Mouse (Mus musculus) liver, embryonic 11.5 days (tissue): ENCODE measurements around the gene Dapk1. TPM values are rescaled to one million over a fixed set of nuclear protein-coding genes. Genes with fewer than 3 reads are reported as not detected.

ENCODE experiments used
- ATAC-seq: fragments of 200-750 bp; cut with Nextera tagmentation; replicated peaks from 2 replicates; pipeline ENCODE4 v1.8.0; 2017; ENCODE audit warnings: moderate number of reproducible peaks, mild to moderate bottlenecking, moderate TSS enrichment, moderate library complexity; ENCODE audit not compliant: low FRiP score
- DNase-seq: peaks from one replicate; pipeline ENCODE4 v3.0.0-alpha.2; 2017; ENCODE audit warnings: low spot score
- H3K27ac ChIP-seq: fragments of 300-500 bp; sonication (generic); 2 replicates; pipeline ENCODE4 v1.5.1; 2014; ENCODE audit warnings: mild to moderate bottlenecking, low read depth, low read length, control low read depth
- H3K27me3 ChIP-seq: fragments of 300-500 bp; sonication (generic); replicated peaks from 2 replicates; pipeline ENCODE4 v1.6.1; 2014; ENCODE audit warnings: low read length, mixed read lengths; ENCODE audit not compliant: control insufficient read depth, insufficient read depth
- H3K36me3 ChIP-seq: fragments of 300-500 bp; sonication (generic); 2 replicates; pipeline ENCODE4 v1.6.1; 2014; ENCODE audit warnings: mild to moderate bottlenecking, low read length, moderate library complexity, mixed read lengths; ENCODE audit not compliant: control insufficient read depth, insufficient read depth
- H3K4me1 ChIP-seq: fragments of 300-500 bp; sonication (generic); replicated peaks from 2 replicates; pipeline ENCODE4 v1.6.1; 2014; ENCODE audit warnings: low read length, mixed read lengths; ENCODE audit not compliant: control insufficient read depth, insufficient read depth
- H3K4me2 ChIP-seq: fragments of 300-500 bp; sonication (generic); 2 replicates; pipeline ENCODE4 v1.6.1; 2014; ENCODE audit warnings: mild to moderate bottlenecking, control low read depth, moderate library complexity
- H3K4me3 ChIP-seq: fragments of 300-500 bp; sonication (generic); 2 replicates; pipeline ENCODE4 v1.5.1; 2014; ENCODE audit warnings: low read depth, low read length, control low read depth
- H3K9ac ChIP-seq: fragments of 300-500 bp; sonication (generic); 2 replicates; pipeline ENCODE4 v1.6.1; 2014; ENCODE audit warnings: low read depth, low read length, control low read depth
- H3K9me3 ChIP-seq: fragments of 300-500 bp; sonication (generic); 2 replicates; pipeline ENCODE4 v1.6.1; 2016; ENCODE audit warnings: low read length, inconsistent platforms, mixed read lengths; ENCODE audit not compliant: control insufficient read depth
- WGBS: fragments of 180-500 bp; shearing (Covaris S2); extraction: QIAGEN DNeasy Blood & Tissue Kit; methylation state at CpG from one replicate; pipeline ENCODE4 v1.1.7; 2014; 5-methylcytosine and 5-hydroxymethylcytosine counted together
- polyA plus RNA-seq: library from polyadenylated mRNA; unstranded; fragments of >200 nt; fragmentation: Nextera tagmentation; extraction: Ambion mirVana; gene quantifications from 2 replicates; pipeline ENCODE4 v1.2.1, GENCODE M21; 2014

Dapk1 gene
- polyA plus RNA-seq, 1 experiment from 2014 or later, result 16.4 TPM

DNA sequence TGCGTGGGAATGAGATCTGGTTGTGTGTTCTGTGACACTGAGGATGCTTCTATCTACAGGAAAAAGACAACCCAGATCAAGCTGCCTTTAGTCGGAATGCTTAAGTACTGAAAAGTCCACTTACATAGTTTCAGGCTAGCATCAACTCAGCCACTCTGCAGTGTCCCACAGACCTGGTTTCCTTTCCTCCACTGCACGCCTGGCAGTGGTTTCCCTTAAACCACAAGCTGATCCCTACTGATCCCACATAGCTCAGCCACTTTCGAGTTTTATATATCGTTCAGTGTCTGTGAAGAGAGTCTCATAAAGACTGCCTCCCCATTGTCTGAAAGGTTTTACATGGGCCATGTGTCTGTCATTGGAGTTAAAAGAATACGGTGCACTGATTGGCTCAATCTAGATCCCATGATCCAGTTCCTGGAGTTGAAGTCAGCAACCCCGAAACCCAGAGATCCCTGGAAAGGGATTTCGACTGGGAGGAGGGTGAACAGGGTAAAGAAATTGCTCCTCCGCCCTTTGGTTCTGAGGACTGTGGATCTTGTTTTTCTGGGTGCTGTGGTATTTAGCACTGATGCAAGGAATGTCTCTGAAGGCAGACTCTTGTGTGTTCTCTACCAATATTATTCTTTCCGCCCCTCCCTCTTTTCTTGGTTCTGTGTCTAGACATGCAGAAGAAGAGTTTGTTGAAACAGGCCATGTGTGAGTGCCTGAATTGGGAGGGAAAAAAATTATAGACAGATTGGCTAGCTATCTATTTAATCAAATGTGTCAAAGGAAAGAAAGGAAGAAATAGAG is 93.6 kb downstream of the Dapk1 start:
- no peak overlapping the region for H3K27ac ChIP-seq
- H3K36me3 ChIP-seq, result no peaks in the 10 kb centered on the region
- H3K4me3 ChIP-seq, result no peak overlapping the region
- no peaks in the 10 kb centered on the region for H3K9me3 ChIP-seq
- no peak overlapping the region for H3K4me2 ChIP-seq
- WGBS, result 60% methylated on average over 10 of the region's 10 CpGs
- no peak for ATAC-seq
- no peaks in the 10 kb centered on the region; the same call in none of the 2 replicates for H3K4me1 ChIP-seq
- no peak for DNase-seq
- H3K27me3 ChIP-seq, result no peaks in the 10 kb centered on the region
- no peak overlapping the region for H3K9ac ChIP-seq

DNA sequence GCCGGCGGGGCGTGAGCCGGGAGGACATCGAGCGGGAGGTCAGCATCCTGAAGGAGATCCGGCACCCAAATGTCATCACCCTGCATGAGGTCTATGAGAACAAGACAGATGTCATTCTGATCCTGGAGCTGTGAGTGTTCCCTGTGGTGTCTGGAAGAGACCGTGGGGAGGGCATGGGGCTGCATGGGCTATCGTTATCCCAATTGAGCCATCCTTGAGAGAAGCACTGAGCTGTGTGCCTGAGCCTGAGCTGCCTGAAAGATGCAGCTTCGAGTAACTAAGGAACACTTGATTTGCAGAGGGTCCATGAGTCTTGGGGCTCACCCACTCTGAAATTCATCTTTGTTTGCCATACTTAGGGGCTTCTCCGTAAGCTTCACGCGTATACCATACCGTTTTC is 94.6 kb downstream of the Dapk1 start:
- 85% methylated on average over 14 of the region's 14 CpGs for WGBS
- ATAC-seq (no peak), DNase-seq (no peak)
- Histone ChIP-seq H3K4me2 (no peak overlapping the region), H3K9ac (no peak overlapping the region), H3K27me3 (no peaks in the 10 kb centered on the region), H3K4me3 (no peak overlapping the region), H3K27ac (no peak overlapping the region), H3K36me3 (no peaks in the 10 kb centered on the region), H3K4me1 (no peaks in the 10 kb centered on the region; the same call in none of the 2 replicates), H3K9me3 (no peaks in the 10 kb centered on the region)

DNA sequence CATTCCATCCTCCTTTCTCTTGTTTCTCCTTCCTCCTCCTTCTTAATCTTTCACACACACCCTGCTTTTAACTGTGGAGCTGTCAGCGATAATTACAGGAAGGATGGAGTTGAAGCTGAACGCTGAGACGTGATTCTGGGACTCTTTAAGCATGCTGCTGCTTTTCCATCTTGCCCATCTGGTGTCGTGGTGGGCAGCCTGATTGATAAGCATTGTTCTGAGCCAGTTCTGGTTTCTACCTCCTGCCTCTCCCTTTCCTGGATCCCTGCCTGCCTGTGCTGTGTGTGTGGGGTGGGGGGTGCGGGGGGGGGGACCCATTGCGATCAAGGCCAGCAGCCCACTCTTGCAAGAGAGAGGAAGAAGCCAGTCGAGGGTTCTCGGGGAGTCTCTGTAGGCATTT is 95.0 kb downstream of the Dapk1 start:
- Histone ChIP-seq H3K9me3 (no peaks in the 10 kb centered on the region), H3K4me2 (no peak overlapping the region), H3K4me1 (no peaks in the 10 kb centered on the region; the same call in none of the 2 replicates), H3K9ac (no peak overlapping the region), H3K27me3 (no peaks in the 10 kb centered on the region), H3K36me3 (no peaks in the 10 kb centered on the region), H3K4me3 (no peak overlapping the region), H3K27ac (no peak overlapping the region)
- DNase-seq (no peak), ATAC-seq (no peak)
- 52% methylated on average over 8 of the region's 8 CpGs for whole genome bisulfite sequencing

DNA sequence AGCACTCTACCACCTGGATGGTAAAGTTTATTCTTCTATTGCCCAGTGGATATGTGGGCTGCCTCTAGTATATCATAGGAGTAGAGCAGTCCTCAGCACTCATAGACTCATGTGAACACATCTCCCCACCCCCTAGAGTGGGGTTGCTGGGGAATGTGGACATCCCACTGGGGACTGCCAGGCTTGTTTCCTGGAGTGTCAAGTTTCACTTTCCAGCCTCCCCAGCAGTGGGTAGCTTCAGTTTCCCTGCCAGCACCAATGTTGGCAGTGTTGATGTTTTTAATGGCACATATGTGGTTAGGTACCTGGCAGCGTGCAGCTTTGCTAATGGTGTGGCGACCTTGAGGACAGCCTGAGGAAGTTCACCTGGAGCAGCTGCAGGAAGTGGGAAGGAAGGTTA is 96.3 kb downstream of the Dapk1 start:
- H3K27ac ChIP-seq, result no peak overlapping the region
- no peaks in the 10 kb centered on the region; the same call in 1 of the 2 replicates for H3K4me1 ChIP-seq
- 90% methylated on average over 2 of the region's 2 CpGs for WGBS
- H3K36me3 ChIP-seq, result no peaks in the 10 kb centered on the region
- DNase-seq (no peak), ATAC-seq (no peak)
- no peak overlapping the region for H3K4me3 ChIP-seq
- no peak overlapping the region for H3K9ac ChIP-seq
- H3K27me3 ChIP-seq, result no peaks in the 10 kb centered on the region
- no peak overlapping the region for H3K4me2 ChIP-seq
- H3K9me3 ChIP-seq, result no peaks in the 10 kb centered on the region

DNA sequence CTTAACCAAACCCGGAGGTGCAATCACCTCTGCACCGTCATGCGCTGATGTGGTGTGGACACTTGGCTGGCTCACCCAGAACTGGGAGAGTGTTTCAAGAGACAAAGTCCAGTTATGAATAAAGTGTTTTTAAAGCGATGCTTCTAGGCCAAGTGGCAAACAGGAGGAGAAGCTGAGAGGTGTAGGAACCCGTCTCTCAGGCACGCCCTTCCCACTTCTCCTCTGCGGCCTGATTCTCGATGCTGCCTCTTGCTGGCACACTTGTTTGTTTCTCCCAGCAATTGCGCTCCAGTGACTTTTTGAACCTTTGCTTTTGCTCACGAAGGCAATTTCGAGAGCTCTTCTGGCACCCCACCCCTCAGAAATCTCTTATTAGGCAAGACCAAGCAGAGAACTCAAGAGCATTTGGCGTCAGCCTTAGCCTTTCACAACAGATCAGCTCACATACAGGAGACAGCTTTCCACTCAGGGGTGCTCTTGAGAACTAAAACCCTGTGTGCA is 100.0 kb downstream of the Dapk1 start:
- Histone ChIP-seq H3K36me3 (no peaks in the 10 kb centered on the region), H3K4me1 (no peaks in the 10 kb centered on the region), H3K4me3 (no peak overlapping the region), H3K27me3 (no peaks in the 10 kb centered on the region), H3K4me2 (no peak overlapping the region), H3K9ac (no peak overlapping the region), H3K27ac (no peak overlapping the region), H3K9me3 (no peaks in the 10 kb centered on the region)
- DNase-seq, result no peak
- ATAC-seq, result no peak
- 86% methylated on average over 12 of the region's 12 CpGs for WGBS

DNA sequence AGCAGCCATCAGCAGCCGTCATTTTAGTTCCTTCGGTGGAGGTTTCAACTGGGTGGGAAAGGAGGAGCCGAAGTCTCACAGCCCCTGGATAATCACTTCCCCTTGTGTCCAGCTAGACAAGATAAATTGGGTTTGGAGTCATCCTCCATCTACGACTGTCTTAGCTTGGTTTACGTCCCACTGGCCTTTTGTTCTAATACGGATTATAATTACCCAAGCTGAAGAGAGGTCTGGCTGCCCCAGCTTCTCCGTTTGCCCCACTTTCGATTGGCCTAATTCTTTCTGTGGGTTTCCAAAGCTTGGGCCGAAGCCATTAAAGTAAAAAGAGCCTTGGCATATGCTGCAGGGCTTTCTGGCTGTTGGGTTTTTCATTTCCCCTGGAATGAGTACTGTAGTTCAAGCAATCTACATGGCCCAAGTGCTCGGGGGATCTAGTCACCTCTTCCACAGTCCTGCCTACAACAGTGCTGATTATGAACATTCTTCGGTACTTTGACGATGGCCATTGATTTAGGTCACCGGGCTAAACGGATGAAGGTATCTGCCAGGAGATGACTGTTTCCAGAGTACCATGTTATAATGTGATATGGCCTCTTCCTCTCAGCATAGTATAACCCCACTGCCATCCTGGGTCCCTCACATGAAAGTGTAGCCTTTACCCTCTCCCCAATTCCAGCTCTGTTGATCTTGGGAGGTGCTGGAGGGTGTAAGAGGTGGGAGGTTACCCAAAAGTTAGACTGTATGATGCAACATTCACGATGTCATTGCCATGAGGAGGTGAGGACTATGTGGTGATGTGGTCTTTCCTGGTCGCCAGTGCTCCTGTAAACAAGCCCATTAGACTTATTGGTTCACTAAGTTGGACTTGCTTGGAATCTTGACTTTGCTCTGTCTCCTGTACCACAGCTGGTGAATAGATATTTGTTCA is 106.1 kb downstream of the Dapk1 start:
- 81% methylated on average over 16 of the region's 16 CpGs for WGBS
- H3K4me3 ChIP-seq, result no peak overlapping the region
- DNase-seq, result no peak
- peaks cover 5% of the 10 kb centered on the region; the same call in 1 of the 2 replicates for H3K4me1 ChIP-seq
- no peaks in the 10 kb centered on the region; the same call in 1 of the 2 replicates for H3K36me3 ChIP-seq
- H3K27ac ChIP-seq, result no peak overlapping the region
- H3K9me3 ChIP-seq, result no peaks in the 10 kb centered on the region
- ATAC-seq, result no peak
- no peak overlapping the region for H3K4me2 ChIP-seq
- H3K27me3 ChIP-seq, result no peaks in the 10 kb centered on the region
- no peak overlapping the region for H3K9ac ChIP-seq

DNA sequence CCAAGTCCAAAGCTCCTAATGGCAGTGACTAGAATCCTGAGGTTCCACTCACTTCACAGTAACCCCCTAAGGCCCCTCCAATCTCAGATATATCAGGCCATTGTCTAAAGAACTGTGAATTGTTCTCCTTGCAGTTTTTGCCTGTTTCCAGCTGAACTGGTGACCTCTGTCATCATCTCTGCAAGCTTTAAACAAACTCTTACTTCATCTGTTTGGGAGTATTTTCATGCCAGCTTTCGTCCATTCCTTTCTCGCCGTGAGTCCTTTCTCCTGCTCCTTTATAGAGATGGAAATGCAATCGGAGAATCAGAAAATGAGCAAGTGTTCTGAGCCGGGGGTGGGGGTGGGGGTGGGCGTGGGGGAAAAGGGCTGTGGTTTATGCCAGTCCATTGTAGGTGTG is 107.4 kb downstream of the Dapk1 start:
- no peaks in the 10 kb centered on the region; the same call in 1 of the 2 replicates for H3K36me3 ChIP-seq
- no peaks in the 10 kb centered on the region for H3K27me3 ChIP-seq
- WGBS, result 85% methylated on average over 6 of the region's 6 CpGs
- DNase-seq (no peak), ATAC-seq (no peak)
- no peak overlapping the region for H3K4me3 ChIP-seq
- H3K4me2 ChIP-seq, result no peak overlapping the region
- peaks cover 5% of the 10 kb centered on the region; the same call in 1 of the 2 replicates for H3K4me1 ChIP-seq
- no peak overlapping the region for H3K27ac ChIP-seq
- no peaks in the 10 kb centered on the region for H3K9me3 ChIP-seq
- H3K9ac ChIP-seq, result no peak overlapping the region

DNA sequence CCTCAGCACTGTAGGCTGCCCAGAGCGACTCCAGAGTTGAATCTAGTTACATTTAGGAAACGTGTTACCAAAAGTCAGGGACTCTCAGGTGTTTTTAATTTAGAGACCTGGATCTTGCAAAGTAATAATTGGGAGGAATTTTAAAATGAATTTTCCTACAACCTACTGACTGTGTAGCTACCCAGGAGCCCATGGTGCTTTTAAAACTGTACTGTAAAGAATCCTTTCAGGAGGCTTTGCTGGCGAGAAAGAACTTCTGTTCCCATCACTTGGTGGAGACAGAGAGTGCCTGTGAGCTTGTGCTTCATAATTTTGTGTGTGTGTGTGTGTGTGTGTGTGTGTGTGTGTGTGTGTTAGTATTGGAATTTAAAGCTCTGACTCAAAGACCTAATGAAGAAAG is 109.2 kb downstream of the Dapk1 start:
- H3K4me3 ChIP-seq, result no peak overlapping the region
- DNase-seq (no peak), ATAC-seq (no peak)
- no peak overlapping the region for H3K9ac ChIP-seq
- peaks cover 5% of the 10 kb centered on the region; the same call in 1 of the 2 replicates for H3K4me1 ChIP-seq
- no peak overlapping the region for H3K27ac ChIP-seq
- WGBS, result 79% methylated on average over 3 of the region's 3 CpGs
- no peaks in the 10 kb centered on the region for H3K27me3 ChIP-seq
- no peaks in the 10 kb centered on the region; the same call in 1 of the 2 replicates for H3K36me3 ChIP-seq
- H3K9me3 ChIP-seq, result no peaks in the 10 kb centered on the region
- no peak overlapping the region for H3K4me2 ChIP-seq
